Mouse (Mus musculus) MN1 (cell line): Measurements from ENCODE around the gene Hmox1.

Experiments used
- DNase-seq: peaks from one replicate; pipeline ENCODE4 v3.0.0-alpha.2; 2016; ENCODE audit warnings: low spot score

The Hmox1 gene

DNA sequence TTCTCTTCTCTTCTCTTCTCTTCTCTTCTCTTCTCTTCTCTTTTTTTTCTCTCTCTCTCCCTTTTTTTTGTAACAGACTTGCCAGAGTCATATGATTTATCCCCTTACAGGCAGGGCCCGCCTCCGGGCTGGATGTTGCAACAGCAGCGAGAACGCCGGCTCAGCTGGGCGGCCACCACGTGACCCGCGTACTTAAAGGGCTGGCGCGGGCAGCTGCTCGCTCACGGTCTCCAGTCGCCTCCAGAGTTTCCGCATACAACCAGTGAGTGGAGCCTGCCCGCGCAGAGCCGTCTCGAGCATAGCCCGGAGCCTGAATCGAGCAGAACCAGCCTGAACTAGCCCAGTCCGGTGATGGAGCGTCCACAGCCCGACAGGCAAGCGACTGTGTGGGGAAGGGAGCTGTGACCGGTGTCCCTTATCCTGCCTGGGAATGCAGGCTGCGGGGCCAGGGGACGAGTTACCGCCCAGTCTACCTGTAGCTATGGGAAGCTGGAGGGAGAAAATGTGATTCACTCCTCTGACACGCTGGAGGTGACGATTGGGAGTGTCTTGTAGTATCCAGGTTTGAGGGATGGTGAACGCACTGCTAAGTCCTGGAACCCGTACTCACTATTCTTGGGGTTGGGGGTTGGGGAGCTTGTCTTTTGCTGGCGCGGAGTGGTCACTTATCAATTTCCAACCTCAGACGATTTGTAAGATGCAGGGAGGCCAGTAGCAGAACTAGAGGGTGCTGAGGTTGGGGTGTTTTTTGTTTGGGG is at the start of gene Hmox1:
TSS of gene Hmox1 (plus strand) at position 223 of the 758 bp plus-strand sequence.
- peak; percentile 92 for DNase-seq

GRCm38 (mm10) chr8:75046303-75046702 is 47.1 kb upstream of the Hmox1 start:
- DNase-seq: no peak

DNA sequence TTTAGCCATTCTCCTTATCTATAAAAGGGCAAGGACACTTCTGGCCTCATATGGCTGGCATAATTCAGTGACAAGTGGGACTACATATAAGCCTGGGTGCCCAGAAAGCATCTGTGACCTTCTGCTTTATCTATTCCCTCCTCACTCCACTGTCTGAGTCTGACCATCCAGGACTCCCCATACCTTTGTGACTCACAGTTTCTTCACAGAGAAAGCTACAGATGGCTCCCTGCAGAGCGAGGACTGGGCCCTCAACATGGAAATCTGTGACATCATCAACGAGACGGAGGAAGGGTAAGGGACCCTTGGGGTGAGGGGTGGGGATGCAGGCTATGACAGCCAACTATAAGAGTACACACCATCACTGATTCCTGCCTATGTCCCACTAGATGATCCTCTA is 45.6 kb upstream of the Hmox1 start:
- DNase-seq: no peak

DNA sequence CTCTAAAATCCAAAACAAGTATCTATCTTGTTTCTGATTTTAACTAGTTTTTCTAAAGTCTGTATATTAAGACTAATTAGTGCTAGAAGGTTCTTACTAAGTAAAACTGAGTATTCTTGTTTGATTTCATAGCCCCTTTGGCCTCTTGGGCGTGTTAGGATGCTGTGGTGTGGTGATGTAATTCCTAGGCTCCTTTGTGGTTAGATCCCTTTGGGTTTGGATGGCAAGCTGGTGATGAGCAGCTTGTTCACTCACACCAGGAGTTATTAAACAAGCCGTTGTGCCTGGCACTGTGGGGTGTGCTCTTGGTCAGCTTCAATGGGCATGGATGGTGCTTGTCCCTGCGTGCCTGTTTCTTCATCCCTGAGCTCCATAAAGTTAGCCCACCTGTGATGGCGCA is 40.1 kb upstream of the Hmox1 start:
- no peak for DNase-seq

DNA sequence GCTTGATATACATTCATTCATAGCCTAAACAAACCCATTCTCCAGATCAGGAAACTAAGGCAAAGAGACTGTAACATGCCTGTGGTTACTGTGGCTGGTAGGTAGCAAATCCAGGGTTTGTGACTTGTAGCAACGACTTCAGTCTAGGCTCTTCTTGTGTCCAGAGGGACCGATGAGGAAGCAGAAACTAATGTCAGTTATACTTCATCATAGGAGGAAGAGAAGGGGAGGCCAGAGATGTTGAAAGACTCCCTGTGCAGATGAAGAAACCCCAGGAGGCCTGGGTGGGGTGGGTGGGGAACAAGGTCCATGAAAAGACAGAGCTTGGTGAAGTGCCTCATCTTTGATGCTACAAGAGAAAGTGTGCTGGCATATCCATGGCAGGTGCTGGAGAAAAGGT is 37.7 kb upstream of the Hmox1 start:
- DNase-seq: no peak

- no peak for DNase-seq
Measured at GRCm38 (mm10) chr8:75060022-75060421, 33.4 kb upstream of the Hmox1 start.

GRCm38 (mm10) chr8:75060815-75061214 is 32.6 kb upstream of the Hmox1 start:
- no peak for DNase-seq

- DNase-seq: no peak
Measured at GRCm38 (mm10) chr8:75063290-75063689, 30.1 kb upstream of the Hmox1 start.

DNA sequence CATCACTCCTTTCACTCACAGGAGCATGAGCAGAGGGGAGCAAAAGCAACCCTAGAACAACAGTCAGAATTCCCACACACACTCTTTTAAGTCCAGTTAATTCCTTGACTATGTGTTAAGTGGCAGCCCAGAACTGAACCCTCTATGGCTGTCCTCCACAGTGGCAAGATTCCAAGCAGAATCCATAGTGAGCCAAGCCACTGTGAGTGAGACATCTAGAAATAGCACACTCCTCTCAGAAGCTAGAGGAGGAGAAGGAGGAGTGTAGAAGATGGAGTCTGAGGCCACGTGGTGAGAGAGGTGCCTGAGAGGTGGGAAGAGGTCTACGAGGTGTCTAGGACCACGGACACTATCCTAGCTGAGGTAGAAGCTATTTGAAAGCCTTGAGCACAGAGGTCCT is 28.6 kb upstream of the Hmox1 start:
- DNase-seq: no peak

DNA sequence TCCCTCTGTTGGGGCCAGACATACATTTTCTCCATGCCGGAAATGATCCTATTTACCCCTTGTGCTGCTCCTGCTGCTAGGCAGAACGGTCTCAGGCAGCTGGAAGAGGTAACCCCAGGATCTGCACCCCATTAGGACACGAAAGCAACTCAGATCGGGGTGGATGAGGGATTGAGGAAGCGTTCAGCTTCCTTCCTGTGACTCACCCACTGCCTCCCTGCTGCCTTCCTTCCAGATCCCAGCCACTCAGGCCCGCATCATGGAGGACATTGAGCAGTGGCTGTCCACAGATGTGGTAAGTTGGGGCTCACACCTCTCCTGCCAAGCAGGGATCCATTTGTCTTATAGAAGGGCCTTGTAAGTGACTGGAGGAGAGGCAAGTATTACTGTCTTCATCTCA is 26.1 kb upstream of the Hmox1 start:
- DNase-seq: no peak

DNA sequence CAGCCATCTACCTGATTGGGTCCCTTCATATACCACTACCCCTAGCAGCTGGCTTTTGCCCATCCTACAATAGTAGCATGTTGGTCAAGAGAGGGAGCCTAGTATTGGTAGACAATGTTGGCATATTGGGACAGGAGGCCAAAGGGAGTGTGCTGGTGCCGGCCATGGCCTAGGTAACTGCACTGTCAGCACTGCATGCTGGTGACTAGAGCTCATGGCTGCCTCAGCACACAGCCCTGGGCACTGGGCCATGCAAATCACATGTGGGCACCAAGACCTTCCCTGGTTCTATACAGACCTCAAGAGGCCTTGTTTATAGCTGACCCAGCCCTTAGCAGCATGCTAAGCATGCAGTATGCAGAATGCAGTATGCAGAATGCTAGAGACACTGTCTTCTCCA is 23.1 kb upstream of the Hmox1 start:
- DNase-seq: no peak

DNA sequence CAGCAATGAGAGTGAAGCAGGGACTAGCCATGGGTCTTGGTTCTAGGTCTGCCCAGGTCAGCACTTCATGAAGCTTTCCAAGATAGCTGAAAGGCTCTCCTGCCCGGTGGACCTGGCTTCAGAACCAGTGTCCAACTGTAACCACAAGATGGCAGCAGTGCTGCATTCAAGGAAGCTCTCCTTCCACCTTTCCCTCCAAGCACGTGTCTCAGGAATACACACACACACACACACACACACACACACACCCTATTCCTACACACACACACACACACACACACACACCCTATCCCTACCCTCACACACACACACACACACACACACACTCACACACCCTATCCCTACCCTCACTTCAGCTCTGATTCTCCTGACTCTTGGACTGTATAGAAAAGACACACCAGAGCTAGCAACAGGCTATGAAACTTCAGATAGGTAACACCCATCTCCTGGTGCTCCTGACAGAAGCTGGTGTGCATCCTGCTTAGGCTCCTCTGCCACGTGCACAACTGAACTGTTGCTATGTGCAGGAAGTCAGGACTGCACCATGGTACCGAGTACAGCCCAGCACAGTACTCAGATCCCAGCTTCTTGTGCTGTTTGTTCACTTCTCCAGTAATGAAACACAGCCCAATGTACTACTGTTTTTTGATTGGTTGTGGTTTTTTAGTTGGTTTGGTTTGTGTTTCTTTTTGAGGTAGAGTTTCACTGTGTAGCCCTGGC is 21.6 kb upstream of the Hmox1 start:
- DNase-seq: peak; percentile 82

- no peak for DNase-seq
Measured at GRCm38 (mm10) chr8:75074876-75075275, 18.5 kb upstream of the Hmox1 start.

DNA sequence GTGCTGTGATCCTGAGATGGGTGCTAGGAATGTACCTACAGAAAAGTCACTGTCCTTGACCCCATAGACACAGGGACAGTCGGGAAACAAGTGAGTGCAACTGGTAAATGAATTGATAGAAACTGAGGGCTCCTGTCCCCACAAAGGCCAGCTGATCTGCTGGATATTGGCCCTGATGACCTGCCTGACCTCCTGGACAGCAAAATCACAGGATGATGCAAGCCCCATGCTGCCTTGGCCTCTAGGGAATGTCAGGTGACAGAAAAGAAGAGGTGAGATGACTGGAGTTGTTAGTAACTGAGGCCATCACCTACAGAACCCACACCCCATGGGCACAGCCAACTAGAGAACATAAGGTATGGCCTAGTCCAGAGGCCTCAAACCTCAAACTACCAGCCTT is 15.2 kb upstream of the Hmox1 start:
- no peak for DNase-seq

DNA sequence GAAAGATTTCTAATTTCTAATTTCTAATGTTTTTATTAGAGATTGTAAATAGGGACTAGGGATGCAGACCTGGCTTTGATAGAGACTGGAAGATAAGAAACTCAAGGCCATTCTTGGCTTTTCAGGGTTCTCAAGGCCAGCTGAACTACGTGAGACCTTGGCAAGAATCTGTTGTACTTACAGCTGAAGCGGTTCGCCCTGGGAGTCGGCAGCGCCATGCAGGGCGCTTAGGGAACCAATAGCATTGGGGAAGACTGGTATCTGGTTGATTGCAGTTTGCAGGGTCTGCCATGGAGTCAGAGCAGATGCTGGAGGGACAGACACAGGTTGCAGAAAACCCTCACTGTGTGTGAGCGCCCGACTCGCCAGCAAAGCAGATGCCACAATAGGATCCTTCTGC is 14.6 kb upstream of the Hmox1 start:
- no peak for DNase-seq

- DNase-seq: no peak
Measured at GRCm38 (mm10) chr8:75081364-75082040, 11.9 kb upstream of the Hmox1 start.

DNA sequence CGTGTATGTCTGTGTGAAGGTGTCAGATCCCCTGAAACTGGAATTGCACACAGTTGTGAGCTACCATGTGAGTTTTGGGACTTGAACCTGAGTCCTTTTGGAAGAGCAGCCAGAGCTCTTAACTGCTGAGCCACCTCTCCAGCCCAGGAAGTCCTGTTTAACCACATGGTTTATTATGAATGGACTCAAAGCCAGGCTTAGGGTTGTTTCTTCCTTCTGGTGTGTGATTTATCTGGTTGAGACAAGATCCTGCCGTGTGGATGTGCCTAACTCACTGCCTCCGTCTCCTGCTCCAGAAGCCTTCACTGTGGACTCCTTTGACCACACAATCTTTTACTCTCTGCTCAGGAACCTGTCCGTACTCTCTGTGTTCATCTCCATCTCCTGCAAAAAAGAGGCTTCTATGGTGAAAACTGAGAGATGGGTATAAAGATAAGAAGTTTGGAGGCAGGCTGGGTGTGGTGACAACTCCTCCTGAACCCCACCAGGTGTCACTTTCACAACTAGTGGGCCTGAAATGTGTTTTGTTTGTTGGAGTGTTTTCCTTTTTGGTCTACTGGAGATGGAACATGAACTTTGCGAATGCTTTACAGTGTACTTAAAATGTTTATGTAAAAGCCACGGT is 11.1 kb upstream of the Hmox1 start:
- DNase-seq: no peak

DNA sequence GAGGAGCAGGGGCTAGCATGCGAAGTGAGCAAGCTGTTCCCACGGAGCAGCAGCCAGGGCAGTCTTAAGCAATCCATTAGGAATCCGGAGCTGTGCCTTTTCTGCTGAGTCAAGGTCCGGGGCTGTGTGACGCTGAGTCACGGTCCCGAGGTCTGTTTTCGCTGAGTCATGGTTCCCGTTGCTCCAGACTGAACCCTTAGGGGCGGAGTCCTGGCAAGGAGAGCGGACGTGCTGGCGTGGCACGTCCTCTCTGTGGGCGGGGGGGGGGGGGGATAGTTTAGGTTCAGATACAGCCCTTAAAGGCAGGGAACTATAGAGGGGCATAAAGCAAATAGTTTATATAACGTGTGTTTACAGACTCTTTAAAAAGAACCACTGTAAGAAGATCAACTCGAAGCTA is 9.6 kb upstream of the Hmox1 start:
- DNase-seq: peak; percentile 97

DNA sequence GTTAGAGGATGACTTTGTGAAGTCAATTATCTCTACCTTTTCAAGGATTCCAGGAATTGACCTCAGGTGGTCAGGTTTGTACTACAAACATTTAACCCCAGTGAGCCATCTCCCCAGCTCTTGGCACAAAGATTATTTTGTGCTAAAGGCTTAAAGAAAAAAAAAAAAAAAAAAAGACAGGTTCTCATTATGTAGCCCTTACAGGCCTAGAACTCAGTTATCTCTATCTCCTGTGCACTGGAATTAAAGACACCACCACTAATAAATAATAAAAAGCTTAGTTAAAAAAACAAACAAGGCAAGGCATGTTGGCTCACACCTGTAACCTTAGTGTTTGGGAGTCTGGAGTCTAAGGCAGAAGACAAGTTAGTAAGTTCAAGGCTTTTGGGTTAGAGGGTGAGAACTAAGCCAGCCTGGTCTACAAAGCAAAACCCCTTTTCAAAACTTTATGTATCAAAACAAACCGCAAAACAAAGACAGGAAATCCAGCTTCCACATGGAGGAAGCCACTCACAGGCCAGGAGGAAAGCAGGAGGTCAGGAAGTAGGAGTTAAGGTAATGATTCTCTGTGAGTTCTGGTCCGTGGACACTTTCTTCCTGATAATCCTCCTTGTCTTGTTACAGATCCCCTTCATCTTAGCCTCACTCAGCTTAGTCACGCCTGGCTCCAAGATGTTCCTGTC is 8.9 kb upstream of the Hmox1 start:
- no peak for DNase-seq

DNA sequence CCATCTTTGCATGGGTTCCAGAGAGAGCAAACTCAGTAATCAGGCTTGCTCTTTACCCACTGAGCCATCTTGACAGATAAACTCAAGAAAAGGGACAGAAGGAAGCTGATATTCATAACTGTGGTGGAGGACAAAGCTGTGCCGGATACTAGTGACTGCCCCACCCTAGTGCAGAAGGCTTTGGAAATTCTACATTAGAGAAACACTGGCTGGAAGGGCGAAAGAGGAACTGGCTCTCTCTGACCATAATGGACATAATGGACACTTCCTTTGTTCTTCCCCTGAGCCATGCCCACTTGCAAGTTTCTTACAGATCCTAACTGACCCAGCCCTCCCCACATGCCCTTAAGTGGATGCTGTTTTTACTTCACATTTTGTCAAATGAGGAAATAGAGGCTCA is 7.4 kb upstream of the Hmox1 start:
- DNase-seq: no peak

GRCm38 (mm10) chr8:75087127-75087526 is 6.3 kb upstream of the Hmox1 start:
- no peak for DNase-seq
